Mouse (Mus musculus) gastrocnemius, adult 2 months (tissue): ENCODE measurements around the gene Wwox. TPM values are rescaled to one million over a fixed set of nuclear protein-coding genes. Genes with fewer than 3 reads are reported as not detected.
A peak's percentile ranks its signal among the peaks of the same experiment; 100 is the strongest.

ENCODE experiments used
- DNase-seq: peaks from one replicate; pipeline ENCODE4 v3.0.0; 2022
- H3K27ac ChIP-seq: fragments of 200-600 bp; 2 replicates; pipeline ENCODE4 v1.8.1; 2022; ENCODE audit warnings: mild to moderate bottlenecking
- H3K4me3 ChIP-seq: fragments of 200-600 bp; 2 replicates; pipeline ENCODE4 v1.8.1; 2022; ENCODE audit warnings: mild to moderate bottlenecking, moderate library complexity
- CTCF ChIP-seq: fragments of 200-600 bp; IDR thresholded peaks from 2 replicates; pipeline ENCODE4 v1.8.1; 2022; ENCODE audit warnings: antibody characterized with exemption, mild to moderate bottlenecking, moderate library complexity
- intact Hi-C: fragments of 180-260 bp; cut with DNase I; formaldehyde crosslinking; loops from one replicate; pipeline ENCODE4 v1.15.1; 2025
- total RNA-seq, 2 experiments: library from RNA; stranded (reverse); gene quantifications; 2 replicates each; pipeline ENCODE4 v1.2.3; 2021

Wwox gene
- total RNA-seq, 2 experiments from 2014 or later, result 5.9 to 9.0 TPM

DNA sequence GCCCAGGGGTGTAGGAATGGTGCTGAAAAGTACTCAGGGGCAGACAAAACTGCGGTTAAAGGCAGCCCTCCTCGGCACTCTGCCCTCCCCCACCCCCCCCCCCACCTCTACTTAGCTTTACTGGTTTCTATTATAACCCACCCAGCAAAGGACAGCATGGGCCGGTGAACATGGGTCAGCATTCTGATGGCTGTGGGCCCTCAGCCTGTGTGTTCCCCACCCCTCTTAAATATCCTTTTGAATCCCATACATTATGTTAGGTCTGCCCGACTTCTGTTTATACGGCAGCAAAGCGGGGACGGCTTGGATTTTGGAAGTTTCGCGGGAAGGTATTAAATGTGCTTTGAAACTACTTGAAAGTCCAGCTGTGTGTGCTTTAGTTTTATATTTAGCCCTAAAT lies 722.1 kb downstream of the Wwox start:
- H3K27ac ChIP-seq, result no peak overlapping the region
- intact Hi-C loops, result no loop called here
- no peak for TF ChIP-seq CTCF
- H3K4me3 ChIP-seq, result no peak overlapping the region
- DNase-seq, result no peak

DNA sequence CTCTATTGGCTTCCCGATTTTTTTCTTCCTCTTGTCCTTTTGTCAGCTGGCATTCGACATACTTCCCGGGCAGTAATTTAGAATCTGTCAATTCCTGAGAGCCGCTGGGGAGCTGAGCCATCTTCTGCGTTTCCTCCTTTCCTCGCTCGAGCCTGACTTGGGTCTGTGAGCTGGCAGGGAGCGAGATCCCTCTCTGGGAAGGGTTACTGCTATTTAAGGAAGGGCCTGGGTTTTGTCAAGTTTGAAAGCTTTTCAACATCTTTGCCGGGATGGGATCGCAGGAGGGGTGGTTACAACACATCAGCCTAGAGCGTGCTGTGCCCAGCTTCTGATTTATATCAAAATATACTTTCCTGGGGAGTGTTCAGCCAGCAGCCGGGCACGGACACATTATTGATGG lies 725.4 kb downstream of the Wwox start:
- Histone ChIP-seq H3K27ac (no peak overlapping the region), H3K4me3 (no peak overlapping the region)
- intact Hi-C loops, result no loop called here
- DNase-seq, result no peak
- no peak for TF ChIP-seq CTCF

DNA sequence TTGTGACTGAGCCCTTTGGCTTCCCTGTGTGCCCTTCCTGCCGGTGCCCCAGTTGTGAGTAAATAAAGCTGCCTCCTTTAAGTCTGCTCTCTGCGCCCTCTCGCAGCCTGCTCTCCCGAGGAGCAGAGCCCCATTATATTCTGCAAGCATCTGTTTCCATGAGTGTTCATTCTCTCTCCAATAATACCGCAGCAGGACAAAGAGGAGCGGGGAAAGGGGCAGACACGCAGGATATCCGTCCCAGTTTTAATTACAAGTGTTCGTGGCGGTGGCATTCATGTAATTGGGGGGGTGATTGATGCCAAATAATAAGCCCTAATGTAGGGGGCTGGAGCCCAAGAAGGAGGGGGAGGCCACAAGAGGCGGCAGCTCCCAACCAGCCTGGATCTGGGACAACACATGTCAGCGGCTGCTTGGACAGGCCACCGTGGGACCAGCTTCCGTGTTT lies 734.2 kb downstream of the Wwox start:
- Histone ChIP-seq H3K4me3 (no peak overlapping the region), H3K27ac (no peak overlapping the region)
- DNase-seq, result peak; percentile 26
- intact Hi-C loops, result no loop called here
- TF ChIP-seq CTCF, result no peak

DNA sequence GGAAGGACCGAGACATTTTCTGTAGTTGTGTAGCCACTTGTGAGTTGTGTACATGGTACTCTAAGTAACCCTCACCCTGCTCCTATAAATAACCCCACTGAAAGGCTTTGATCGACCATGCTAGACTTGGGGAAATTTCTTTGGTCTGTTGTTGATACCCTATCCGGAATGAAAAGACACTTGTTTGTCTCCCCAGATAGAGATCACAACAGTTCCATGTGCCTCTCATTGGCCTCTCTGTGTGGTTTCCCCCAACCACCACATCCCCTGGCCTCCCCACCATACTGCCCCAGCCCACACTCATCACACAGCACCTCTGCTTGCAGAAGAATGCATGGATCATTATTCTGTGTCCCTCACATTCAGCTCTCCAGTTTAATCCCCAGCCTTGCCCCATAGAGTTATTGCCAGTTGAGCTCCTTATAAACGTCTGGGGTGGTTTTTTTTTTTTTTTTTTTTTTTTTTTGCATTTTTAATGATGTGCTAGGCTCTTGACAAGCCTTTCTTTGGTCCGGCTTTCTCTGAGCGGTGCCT lies 746.0 kb downstream of the Wwox start:
- no peak for DNase-seq
- intact Hi-C loops, result no loop called here
- no peak for TF ChIP-seq CTCF

DNA sequence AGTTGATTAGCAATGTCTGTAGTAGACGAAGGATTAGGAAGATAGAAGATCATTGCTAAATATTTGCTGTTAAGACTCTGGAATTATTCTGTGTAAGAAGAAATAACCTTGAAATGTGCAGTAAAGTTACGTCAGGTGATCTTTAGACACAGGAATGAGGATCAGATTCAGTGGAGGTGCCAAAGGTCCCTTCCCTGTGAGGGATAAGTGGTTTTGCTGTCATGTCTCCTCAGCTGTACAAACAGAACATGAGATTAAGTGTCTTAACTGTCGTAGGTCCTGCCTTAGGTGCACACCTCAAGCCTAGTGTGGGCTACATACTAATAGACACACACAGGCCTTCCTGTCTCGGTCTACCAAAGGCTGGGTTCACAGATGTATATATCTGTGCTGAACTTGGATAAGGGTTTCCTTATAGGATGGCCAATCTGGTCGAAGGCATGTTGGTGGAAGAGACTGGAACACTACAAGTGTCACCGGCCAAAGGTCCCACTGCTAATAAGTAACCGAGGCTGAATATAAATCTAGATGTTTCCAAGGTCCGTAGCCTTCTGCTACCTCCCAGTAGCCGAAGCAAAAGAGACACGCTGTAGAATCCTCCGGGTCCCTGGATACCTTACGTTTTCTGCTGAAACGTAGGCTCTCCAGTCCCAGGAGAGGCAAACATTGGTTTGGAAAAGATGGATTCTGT lies 746.8 kb downstream of the Wwox start:
- no peak overlapping the region for H3K4me3 ChIP-seq
- DNase-seq, result no peak
- no peak for TF ChIP-seq CTCF
- intact Hi-C loops, result no loop called here
- no peak overlapping the region for H3K27ac ChIP-seq

More for the DNA sequence above, 746.0 kb downstream of the Wwox start:
- Histone ChIP-seq H3K4me3 (no peak overlapping the region), H3K27ac (no peak overlapping the region)

DNA sequence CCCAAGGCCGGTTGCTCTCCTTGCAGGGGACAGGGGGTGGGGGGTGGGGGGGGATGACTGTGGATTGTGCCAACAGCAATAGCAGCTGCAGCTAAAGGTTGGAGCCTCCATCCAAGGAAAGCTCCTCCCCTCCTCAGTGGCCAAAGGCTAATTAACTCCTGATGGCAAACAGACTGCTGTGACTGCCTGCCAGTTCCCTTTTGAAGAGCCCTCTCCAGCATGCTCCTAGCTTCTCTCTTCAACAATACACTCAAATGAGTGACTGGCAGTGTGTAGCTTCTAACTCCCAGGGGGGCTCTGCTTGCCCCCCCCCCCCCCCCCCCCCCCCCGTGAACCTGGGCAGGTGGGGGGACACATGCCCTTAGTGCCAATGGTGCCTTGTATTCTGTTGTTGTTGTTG lies 747.4 kb downstream of the Wwox start:
- no peak for TF ChIP-seq CTCF
- no peak for DNase-seq
- H3K4me3 ChIP-seq, result no peak overlapping the region
- intact Hi-C loops, result no loop called here
- H3K27ac ChIP-seq, result no peak overlapping the region

DNA sequence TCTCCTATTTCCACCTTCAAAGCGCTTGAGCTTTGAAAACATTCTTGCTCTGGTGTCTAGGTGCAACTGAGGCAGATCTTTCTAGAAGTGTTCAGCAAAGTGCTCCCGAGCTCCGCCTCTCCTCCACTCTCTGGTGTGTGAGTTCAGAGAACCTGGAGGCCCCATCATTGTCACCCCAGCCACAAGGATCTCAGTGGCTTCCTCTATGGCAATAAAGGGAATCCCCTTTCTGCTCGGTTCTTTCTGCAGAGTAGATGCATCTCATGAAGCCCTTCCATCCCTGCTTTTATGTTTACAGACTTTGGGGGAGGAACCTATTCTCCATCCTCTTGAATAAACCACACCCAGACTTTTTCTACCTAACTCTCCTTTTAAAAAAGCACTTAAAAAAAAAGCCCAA lies 749.0 kb downstream of the Wwox start:
- TF ChIP-seq CTCF, result no peak
- H3K4me3 ChIP-seq, result no peak overlapping the region
- intact Hi-C loops, result no loop called here
- no peak overlapping the region for H3K27ac ChIP-seq
- DNase-seq, result no peak

DNA sequence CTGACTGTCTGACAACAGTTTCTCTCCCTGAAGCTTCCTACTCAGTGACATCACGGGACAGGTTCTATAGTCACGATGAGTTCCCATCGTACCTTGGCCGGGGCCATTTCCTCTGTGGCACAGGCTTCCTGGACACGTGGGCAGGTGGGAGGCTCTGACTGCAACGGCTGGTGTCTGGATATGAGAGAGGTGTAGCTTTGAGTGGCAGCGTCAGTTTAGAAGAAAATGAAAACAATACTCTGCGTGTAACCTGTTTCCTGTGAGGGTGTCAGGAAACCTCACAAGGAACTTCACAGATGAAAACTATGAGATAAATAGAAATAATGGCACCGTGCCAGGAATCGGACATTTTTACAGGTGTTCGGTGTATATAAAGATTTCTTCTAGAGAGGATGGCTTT lies 750.4 kb downstream of the Wwox start:
- Histone ChIP-seq H3K4me3 (no peak overlapping the region), H3K27ac (no peak overlapping the region)
- no peak for TF ChIP-seq CTCF
- intact Hi-C loops, result no loop called here
- no peak for DNase-seq

DNA sequence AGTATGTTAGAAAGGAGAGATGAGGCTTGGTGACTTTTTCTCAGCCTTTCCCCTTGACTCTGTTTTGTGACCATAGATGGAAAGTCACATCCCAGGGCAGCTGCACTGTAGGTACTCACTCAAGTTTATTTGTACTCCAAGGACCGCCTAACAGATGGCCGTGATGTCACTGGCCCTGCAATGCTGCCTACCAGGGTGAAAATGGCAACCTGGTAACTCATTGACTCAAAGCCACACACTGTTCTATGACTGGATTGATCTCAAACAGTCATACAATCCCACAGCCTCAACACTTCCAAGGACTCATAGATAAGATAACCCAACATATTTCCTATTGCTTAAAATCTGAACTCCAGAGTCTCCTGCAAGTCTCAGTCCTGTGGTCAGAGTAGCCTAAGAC lies 754.3 kb downstream of the Wwox start:
- Histone ChIP-seq H3K4me3 (no peak overlapping the region), H3K27ac (no peak overlapping the region)
- intact Hi-C loops, result no loop called here
- no peak for TF ChIP-seq CTCF
- DNase-seq, result no peak

DNA sequence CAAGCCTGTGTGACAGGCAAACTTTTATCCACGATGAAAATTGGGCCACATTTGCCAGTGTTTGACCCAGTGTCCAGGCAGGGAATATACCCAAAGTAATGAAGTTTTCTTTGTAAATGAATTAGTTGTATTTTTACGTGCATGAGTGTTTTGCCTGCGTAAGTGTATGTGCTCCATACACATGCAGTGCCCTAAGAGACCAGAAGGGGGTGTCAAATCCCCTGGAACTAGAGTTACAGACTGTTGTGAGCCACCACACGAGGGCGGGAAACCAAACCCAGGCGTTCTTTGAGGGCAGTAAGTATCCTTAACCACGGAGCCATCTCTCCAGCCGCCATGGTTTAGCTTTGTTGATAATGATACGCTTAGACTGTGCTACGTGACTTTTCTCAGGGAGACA lies 755.9 kb downstream of the Wwox start:
- Histone ChIP-seq H3K4me3 (no peak overlapping the region), H3K27ac (no peak overlapping the region)
- DNase-seq, result no peak
- intact Hi-C loops, result no loop called here
- no peak for TF ChIP-seq CTCF

DNA sequence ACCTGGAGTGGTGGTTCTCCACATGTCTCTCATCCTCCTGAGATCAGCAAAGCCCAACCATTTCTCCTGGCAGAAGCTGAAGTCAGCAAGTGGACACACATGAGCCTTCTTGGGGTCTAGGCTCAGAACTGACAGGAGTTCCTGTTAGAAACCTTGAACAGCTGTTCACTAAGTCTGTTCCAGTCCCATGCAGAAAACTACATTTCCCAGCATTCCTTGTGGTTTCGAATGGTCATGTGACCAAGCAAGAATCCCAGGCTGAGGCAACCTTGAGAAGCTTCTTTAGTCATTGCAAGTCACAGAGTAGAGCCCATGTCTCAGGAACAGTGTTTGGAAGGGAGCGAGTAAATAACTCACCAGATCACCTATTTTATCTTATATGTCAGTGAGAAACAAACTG lies 757.4 kb downstream of the Wwox start:
- Histone ChIP-seq H3K27ac (no peak overlapping the region), H3K4me3 (no peak overlapping the region)
- DNase-seq, result no peak
- TF ChIP-seq CTCF, result no peak
- intact Hi-C loops, result no loop called here

DNA sequence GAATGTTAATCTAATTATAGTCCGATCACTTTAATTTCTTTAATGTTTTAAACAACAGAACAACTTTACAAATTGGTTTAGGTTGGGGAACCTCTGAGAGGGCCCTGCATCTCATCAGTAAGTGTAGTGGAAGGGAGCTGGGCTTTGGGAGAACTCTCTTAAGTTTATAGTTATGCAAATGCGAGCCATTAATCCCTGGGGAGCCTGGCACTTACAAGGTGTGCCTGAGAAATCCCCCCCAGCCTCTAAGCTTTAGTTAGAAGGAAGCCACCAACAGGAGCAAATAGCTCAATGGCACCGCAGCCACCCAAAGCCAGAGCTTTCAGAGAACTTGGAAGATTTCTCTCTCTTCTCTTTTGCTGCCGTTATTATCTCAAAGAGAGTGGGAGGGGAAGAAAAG lies 759.7 kb downstream of the Wwox start:
- no peak overlapping the region for H3K27ac ChIP-seq
- TF ChIP-seq CTCF, result no peak
- no peak for DNase-seq
- intact Hi-C loops, result no loop called here
- no peak overlapping the region for H3K4me3 ChIP-seq

DNA sequence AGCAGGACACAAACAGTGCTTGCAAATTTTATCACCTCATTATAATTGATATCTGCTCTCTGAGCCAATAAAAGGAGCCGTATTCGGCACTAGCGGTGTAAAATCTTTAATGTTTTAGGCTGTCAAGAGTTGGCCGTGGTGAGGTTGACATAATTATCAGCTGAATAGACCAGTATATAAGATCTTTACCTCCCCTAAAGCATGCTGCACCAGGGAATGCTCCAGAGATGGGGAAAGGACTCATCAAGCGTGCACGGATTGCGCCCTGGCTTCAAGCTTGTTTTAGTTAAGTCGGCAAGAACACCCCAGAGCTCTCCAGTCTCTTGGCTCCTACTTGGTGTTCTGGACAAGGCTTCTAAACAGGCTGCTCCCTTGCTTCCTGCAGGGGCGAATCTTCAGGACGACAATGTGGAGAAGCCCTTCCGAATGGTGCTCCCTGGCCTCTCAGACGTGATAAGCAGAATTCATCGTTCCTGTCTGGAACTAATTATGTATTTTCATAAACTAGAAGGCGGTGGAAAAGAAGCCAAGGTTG lies 760.2 kb downstream of the Wwox start:
- Histone ChIP-seq H3K27ac (no peak overlapping the region), H3K4me3 (no peak overlapping the region)
- no peak for TF ChIP-seq CTCF
- intact Hi-C loops, result no loop called here
- DNase-seq, result no peak

DNA sequence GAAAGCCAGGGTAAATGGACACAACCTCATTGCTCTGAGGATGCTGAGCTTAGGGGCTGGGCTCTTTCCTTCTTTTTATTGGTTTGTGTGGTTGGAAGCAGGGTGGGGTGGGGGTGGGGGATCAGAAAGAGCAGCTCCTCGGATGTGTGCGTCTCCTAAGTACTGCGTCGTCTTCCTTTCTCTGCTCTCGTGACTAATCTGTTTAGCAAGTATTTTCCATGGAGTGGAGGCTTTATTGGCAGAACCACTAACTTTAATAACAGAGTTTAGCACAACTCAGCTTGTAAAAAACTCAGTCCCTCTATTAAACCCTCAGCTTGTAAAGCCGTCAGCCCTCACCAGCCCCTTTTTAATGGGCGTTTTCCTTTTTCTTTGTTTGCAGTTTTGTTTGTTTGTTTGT lies 762.3 kb downstream of the Wwox start:
- H3K27ac ChIP-seq, result no peak overlapping the region
- DNase-seq, result no peak
- TF ChIP-seq CTCF, result no peak
- no peak overlapping the region for H3K4me3 ChIP-seq
- intact Hi-C loops, result no loop called here
